Mouse (Mus musculus) megakaryocyte, embryonic 14.5 days (primary cell): ENCODE measurements around the gene Creg2.

ENCODE experiments used
- FLI1 ChIP-seq: IDR thresholded peaks from 2 replicates; pipeline ENCODE4 v1.6.1; 2012; ENCODE audit warnings: low read length, inconsistent platforms, mixed read lengths
- GATA1 ChIP-seq: IDR thresholded peaks from 3 replicates; pipeline ENCODE4 v1.6.1; 2012; ENCODE audit warnings: mixed read lengths, low read length, inconsistent platforms, borderline replicate concordance

GRCm38 (mm10) chr1:39694756-39695155 lies 43.5 kb upstream of the Creg2 start:
- TF ChIP-seq GATA1 = no peak
- no peak for TF ChIP-seq FLI1
